Mouse (Mus musculus): ENCODE results near the gene Vwce. TPM values are rescaled to one million over a fixed set of nuclear protein-coding genes. Genes with fewer than 3 reads are reported as not detected.
A peak's percentile ranks its signal among the peaks of the same experiment; 100 is the strongest.

Gene Vwce
- total RNA-seq, 2 experiments from 2014 or later: 1.0 to 2.3 TPM

- DNase-seq (ENCODE audit: low spot score in 2 of 2): no peak
Observed at GRCm38 (mm10) chr19:10640589-10641378, 6.8 kb downstream of the Vwce start.

- no peak for DNase-seq (ENCODE audit: low spot score in 2 of 2)
Observed at GRCm38 (mm10) chr19:10645616-10646015, 11.6 kb downstream of the Vwce start.

- no peak for DNase-seq (ENCODE audit: low spot score in 2 of 2)
Observed at GRCm38 (mm10) chr19:10648156-10648555, 14.1 kb downstream of the Vwce start.

DNA sequence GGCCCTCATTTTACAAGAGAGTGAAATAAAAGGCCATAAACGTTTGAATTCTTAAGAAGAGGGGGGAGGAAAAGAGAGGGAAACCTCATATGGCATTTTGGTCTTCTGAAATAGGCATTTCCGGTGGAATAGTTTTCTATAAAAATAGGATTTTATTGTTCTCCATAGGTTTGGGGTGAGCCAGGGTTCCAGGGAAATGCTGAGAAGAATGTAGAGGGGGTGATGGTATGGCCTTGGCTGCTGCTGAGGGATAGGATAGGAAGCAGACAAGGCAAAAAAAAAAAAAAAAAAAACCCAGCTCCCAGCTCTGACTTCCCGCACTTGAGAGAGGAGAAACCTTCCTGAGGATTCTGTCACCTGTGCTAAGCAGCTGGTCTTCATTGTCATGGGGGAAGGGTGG is 22.0 kb downstream of the Vwce start:
- DNase-seq (ENCODE audit: low spot score in 2 of 2): no peak

GRCm38 (mm10) chr19:10657742-10658141 is 23.7 kb downstream of the Vwce start:
- DNase-seq (ENCODE audit: low spot score in 2 of 2): no peak

DNA sequence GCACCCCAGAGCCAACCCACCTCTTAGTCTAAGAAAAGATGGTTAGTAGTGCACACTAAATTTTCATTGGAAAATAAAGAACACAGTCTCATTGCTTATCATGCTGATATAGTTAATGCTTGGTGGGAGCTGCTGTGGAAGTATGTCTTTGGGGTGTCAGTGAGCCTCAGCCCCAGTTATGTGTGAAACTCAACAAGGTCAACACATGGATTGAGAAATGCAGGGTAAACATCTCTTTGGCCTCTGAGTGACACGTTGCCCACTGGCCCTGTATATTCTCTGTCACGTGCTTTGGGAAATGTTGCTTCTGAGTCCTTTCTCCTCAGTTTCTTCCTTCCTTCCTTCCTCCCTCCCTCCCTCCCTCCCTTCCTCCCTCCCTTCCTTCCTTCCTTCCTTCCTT is 24.4 kb downstream of the Vwce start:
- DNase-seq (ENCODE audit: low spot score in 2 of 2): no peak

GRCm38 (mm10) chr19:10661373-10661772 is 27.4 kb downstream of the Vwce start:
- no peak for DNase-seq (ENCODE audit: low spot score in 2 of 2)

DNA sequence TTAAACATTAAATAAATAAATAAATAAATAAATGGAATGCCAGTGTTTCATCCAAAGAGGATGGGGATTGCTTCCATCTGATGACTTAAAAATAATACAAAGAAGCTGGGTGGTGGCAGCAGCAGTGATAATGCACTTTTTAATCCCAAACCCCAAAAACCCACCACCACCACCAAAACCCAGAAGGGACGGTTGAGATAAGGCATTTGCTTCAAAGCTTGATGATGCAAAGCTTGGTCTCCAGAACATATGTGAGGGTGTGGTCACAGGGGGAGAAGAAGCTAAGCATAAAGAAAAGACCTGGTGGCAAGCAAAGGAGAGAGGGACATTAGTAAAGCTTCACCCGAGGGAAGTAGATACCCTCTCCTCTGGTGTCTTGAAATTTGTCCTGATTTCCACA is 27.9 kb downstream of the Vwce start:
- no peak for DNase-seq (ENCODE audit: low spot score in 2 of 2)

- no peak for DNase-seq (ENCODE audit: low spot score in 2 of 2)
Observed at GRCm38 (mm10) chr19:10662665-10663064, 28.7 kb downstream of the Vwce start.

DNA sequence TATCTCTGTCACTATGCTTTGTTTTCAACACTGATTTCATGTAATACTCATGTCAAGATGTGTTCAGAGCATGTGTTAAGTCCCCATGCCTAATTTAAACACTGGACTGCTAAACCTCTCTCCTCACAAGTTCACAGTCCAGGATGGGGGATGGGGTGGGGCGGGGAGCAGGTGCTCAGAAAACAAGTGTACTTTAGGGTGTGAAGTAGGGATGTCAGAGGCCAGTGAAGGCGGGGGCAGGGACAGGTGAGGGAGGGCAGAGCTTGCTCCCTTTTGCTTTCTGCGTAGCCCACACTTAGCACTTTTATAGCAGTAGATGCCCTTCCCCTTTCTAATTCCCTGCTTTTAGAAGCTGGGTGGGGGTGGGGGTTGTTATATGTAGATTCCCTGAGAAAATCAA is 31.1 kb downstream of the Vwce start:
- no peak for DNase-seq (ENCODE audit: low spot score in 2 of 2)

DNA sequence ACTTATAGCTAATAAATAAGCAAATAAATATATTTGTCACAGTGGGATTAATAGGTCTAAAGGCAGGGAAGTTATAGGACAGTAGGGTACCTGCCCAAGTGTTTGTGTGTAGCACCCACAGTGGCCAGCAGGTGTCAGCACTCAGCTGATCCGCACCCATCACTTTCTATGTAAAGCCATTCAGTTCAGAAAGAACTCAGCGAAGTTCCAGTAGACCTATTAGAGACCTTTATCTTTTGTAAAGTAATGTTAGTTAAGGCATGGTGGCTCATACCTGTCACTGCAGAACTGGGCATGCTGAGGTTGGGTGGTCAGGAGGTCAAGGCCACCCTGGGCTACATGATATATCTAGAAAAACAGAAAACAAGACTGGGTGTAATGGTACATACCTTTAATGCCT is 31.5 kb downstream of the Vwce start:
- peak; percentile 78 to 82 for DNase-seq (ENCODE audit: low spot score in 2 of 2)

- no peak for DNase-seq (ENCODE audit: low spot score in 2 of 2)
Observed at GRCm38 (mm10) chr19:10671319-10671718, 37.3 kb downstream of the Vwce start.

DNA sequence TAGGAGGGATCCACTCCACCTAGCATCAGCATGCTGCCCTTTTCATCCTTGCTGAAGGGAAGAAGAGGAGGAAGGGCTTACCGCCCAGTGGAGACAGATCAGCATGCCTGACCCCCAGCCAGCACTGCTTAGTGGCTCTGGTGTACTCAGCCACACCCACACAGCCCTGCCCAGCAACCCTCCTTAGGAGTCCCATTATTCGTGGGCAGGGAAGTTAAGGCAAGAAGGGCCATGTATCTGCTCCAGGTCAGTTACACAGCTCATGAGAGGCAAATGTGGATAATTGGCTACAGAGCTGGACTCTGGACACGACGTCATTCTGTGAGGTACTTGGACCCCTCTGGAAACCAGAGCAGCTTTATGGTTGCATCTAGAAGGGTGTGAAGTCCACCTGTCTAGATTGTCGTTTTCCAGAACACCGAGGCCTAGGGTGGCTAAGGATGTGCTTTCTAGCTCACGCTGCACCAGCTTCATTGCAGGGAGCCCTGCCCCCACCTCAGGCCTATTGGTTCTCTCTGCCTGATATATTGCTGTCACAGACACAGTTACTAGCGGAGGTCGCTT is 37.9 kb downstream of the Vwce start:
- DNase-seq (ENCODE audit: low spot score in 2 of 2): no peak

DNA sequence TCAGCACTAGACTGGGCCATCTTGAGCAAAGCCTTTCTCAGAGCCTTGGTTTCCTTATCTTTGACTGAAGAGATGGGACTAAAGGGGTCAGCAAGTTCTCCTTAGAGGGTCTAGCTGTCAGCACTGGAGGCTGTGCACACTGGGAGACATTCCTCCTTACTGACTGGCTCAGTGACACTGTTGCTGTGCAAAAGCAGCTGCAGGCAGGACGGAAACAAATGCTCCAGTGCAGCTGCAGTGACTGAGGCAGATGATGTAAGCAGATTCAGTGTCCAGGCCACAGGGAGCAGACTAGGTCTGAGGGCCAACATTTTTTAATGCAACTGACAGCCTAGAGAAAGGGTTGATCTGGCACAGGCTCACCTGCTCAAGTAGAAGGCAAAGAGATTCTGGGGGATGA is 39.3 kb downstream of the Vwce start:
- no peak for DNase-seq (ENCODE audit: low spot score in 2 of 2)

GRCm38 (mm10) chr19:10676656-10677055 is 42.6 kb downstream of the Vwce start:
- DNase-seq (ENCODE audit: low spot score in 2 of 2): no peak

GRCm38 (mm10) chr19:10677915-10678771 is 44.1 kb downstream of the Vwce start, which contains the start of gene Pga5:
Gene Pga5 (minus strand): TSS chr19:10678071.
- DNase-seq (ENCODE audit: low spot score in 2 of 2): peak; percentile 94 to 95

DNA sequence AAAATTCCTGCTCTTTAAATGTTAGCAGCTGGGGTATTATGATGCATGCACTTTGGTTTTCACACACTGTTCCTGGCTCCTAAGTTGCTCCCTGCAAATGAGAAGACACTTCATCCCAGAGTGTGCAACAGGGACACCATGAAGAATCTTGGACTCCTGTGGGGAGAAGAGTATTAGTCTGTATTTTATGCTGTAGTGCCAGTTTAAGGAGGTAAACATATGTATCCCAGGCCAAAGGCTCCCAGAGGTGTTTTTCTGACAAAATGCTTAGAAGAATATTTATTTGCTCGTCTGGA is 44.7 kb downstream of the Vwce start:
- DNase-seq (ENCODE audit: low spot score in 2 of 2): no peak

GRCm38 (mm10) chr19:10681571-10681970 is 47.6 kb downstream of the Vwce start:
- no peak for DNase-seq (ENCODE audit: low spot score in 2 of 2)

DNA sequence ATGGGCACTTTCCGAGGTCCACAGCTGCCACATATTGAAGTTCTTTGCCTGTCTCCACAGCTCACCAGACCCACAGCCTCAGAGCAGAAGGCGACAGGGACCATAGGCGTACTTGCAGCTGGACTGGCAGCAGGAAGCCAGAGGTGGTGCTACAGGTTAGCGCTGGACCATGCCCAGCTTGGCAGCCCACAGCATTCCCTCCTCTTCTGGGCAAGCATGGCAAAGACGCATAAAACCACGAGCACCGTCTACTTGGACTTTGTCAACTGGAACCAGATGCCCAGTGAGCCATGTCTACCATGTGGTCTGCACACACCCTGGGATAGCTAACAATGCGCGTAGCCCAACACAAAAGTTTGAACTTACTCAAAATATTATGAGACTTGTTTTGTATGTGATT is 51.1 kb downstream of the Vwce start:
- DNase-seq (ENCODE audit: low spot score in 2 of 2): no peak

DNA sequence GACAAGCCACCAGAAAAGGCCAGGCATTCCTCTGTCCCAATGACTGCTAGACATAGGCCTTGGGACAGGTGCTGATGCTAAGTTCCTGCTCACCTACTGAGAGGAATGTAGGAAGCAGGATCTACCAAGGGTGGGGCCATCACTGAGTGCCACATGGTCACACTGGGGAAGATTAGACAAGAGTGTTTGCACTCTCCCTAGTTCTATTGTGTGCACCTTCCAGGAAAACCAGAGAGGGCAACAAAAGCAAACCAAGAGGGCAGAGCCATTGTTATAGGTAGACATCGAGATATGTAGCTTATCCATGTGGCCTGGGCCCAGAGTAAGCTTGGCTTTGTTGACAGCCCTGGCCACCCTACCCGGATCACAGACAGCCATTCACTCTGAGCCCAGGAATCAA is 51.7 kb downstream of the Vwce start:
- DNase-seq (ENCODE audit: low spot score in 2 of 2): no peak

- DNase-seq (ENCODE audit: low spot score in 2 of 2): peak; percentile 94 to 95
Observed at GRCm38 (mm10) chr19:10688537-10689352, 54.7 kb downstream of the Vwce start, which contains the start of gene Vps37c. Gene Vps37c (plus strand): TSS chr19:10688735.
